23 mouse cellular contexts compared by ENCODE assay signal in the genomic region with DNA sequence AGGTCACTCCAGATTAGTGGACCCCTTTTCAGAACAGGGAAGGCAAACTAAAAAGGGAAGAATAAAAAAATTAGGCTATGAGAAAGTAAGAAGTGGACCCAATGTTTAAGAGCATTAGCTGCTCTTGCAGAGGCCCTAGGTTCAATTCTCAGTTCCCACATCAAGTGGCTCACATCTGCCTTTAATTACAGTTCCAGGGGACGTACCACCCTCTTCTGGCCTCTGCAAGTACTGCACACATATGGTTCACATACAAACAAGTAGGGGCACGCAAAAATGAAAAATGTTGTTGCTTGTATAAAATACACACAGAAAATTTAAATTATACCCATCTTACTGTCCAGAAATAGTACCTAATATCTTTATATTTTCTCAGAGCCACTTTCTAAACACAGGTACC. TPM values are rescaled to one million over a fixed set of nuclear protein-coding genes. Genes with fewer than 3 reads are reported as not detected.
DNase-seq lines count a peak whose midpoint lies in the region; ATAC-seq and TF ChIP-seq lines count a peak whose summit lies in the region.
"Had no signal": no experiment of that assay in that cellular context is flagged by ENCODE, and none has a peak within 500 bp of the region (broad histone marks: within the 10 kb centered on the region; RNA-seq: fewer than 3 reads in every experiment).

No protein-coding gene starts in this region.

- no peaks in the 10 kb centered on the region for H3K36me3 ChIP-seq in forebrain, embryonic 11.5 days (ENCODE audit: control insufficient read depth, insufficient read depth, low read length)
- no peaks in the 10 kb centered on the region for H3K36me3 ChIP-seq in forebrain, embryonic 14.5 days (ENCODE audit: control insufficient read depth, insufficient read depth, low read length)
- H3K36me3 ChIP-seq in kidney, embryonic 16.5 days (ENCODE audit: insufficient read depth, low read length) = no peaks in the 10 kb centered on the region
- H3K36me3 ChIP-seq in MEL (ENCODE audit: control insufficient read depth in 1 of 2, insufficient read depth in 2 of 2, low read length in 2 of 2) = no peaks in the 10 kb centered on the region
- H3K36me3 ChIP-seq in stomach, embryonic 16.5 days (ENCODE audit: control insufficient read depth, insufficient read depth, low read length) = no peaks in the 10 kb centered on the region
- H3K36me3 ChIP-seq: embryonic facial prominence, embryonic 15.5 days; forebrain, embryonic 12.5 days; G1E; heart, embryonic 10.5 days; hindbrain, embryonic 15.5 days; limb, embryonic 10.5 days; neural tube, embryonic 15.5 days had no signal

- no peak overlapping the region for H3K4me3 ChIP-seq in forebrain, embryonic 11.5 days (ENCODE audit: low read depth, low read length)
- no peak overlapping the region for H3K4me3 ChIP-seq in forebrain, embryonic 14.5 days (ENCODE audit: low read depth, low read length)
- H3K4me3 ChIP-seq in kidney, embryonic 16.5 days (ENCODE audit: low read length) = no peak overlapping the region
- no peak overlapping the region for H3K4me3 ChIP-seq in MEL (ENCODE audit: control insufficient read depth in 1 of 2, insufficient read depth in 1 of 2, low read depth in 2 of 2, low read length in 2 of 2)
- H3K4me3 ChIP-seq in stomach, embryonic 16.5 days (replicated peaks; ENCODE audit: low read length) = no peak overlapping the region
- H3K4me3 ChIP-seq in left cerebral cortex, adult 2 months = no peak overlapping the region
- H3K4me3 ChIP-seq: embryonic facial prominence, embryonic 15.5 days; forebrain, embryonic 12.5 days; gastrocnemius, adult 2 months; heart, embryonic 10.5 days; hindbrain, embryonic 15.5 days; limb, embryonic 10.5 days; neural tube, embryonic 15.5 days had no signal

- H3K79me2 ChIP-seq in MEL (ENCODE audit: control insufficient read depth, insufficient read depth, low read length, poor library complexity) = no peaks in the 10 kb centered on the region

- no peak overlapping the region for H3K4me2 ChIP-seq in forebrain, embryonic 11.5 days (ENCODE audit: low read depth, low read length, severe bottlenecking)
- no peak overlapping the region for H3K4me2 ChIP-seq in forebrain, embryonic 14.5 days (ENCODE audit: low read length)
- no peak overlapping the region for H3K4me2 ChIP-seq in kidney, embryonic 16.5 days (replicated peaks; ENCODE audit: low read depth, low read length)
- no peak overlapping the region for H3K4me2 ChIP-seq in stomach, embryonic 16.5 days (ENCODE audit: low read depth, low read length)
- H3K4me2 ChIP-seq: embryonic facial prominence, embryonic 15.5 days; forebrain, embryonic 12.5 days; hindbrain, embryonic 15.5 days; midbrain, embryonic 11.5 days; neural tube, embryonic 15.5 days had no signal

- TF ChIP-seq EP300 in MEL (IDR thresholded peaks at IDR 0.05; ENCODE audit: low read depth in 1 of 2, low read length in 2 of 2) = no peak

- no peaks in the 10 kb centered on the region for H3K27me3 ChIP-seq in forebrain, embryonic 11.5 days (ENCODE audit: control insufficient read depth, insufficient read depth, low read length)
- H3K27me3 ChIP-seq in forebrain, embryonic 14.5 days (replicated peaks; ENCODE audit: control insufficient read depth, insufficient read depth, low read length) = no peaks in the 10 kb centered on the region
- no peaks in the 10 kb centered on the region for H3K27me3 ChIP-seq in kidney, embryonic 16.5 days (ENCODE audit: insufficient read depth, low read length)
- H3K27me3 ChIP-seq in MEL (ENCODE audit: control insufficient read depth in 1 of 2, insufficient read depth in 2 of 2, low read length in 2 of 2) = peaks cover 0 to 4% of the 10 kb centered on the region in 2 experiments; a peak in 2 of 4 replicates
- no peaks in the 10 kb centered on the region for H3K27me3 ChIP-seq in stomach, embryonic 16.5 days (ENCODE audit: control insufficient read depth, insufficient read depth, low read length)
- H3K27me3 ChIP-seq: embryonic facial prominence, embryonic 15.5 days; forebrain, embryonic 12.5 days; hindbrain, embryonic 15.5 days; neural tube, embryonic 15.5 days had no signal

- no peak for DNase-seq in forebrain, embryonic 11.5 days (ENCODE audit: low spot score)
- DNase-seq in forebrain, embryonic 14.5 days (ENCODE audit: low spot score) = no peak
- DNase-seq in kidney, adult 18-20 months = no peak
- peak; percentile 17 for DNase-seq in MEL (ENCODE audit: low read depth, low spot score)
- DNase-seq in left cerebral cortex, adult 2 months (ENCODE audit: extremely low spot score in 1 of 2, low spot score in 2 of 2) = no peak
- DNase-seq: adrenal gland, postnatal 25 days; cerebellum, adult 9-10 months; gastrocnemius, adult 2 months; kidney, adult 11 months; liver; lung, postnatal 10 days had no signal

- TF ChIP-seq RAD21 in MEL (IDR thresholded peaks at IDR 0.05; ENCODE audit: low read depth, low read length) = no peak; the same call in 1 of the 2 replicates

- ATAC-seq in forebrain, embryonic 11.5 days (replicated peaks; ENCODE audit: low FRiP score) = peak; percentile 10; the same call in 1 of the 2 replicates
- no peak for ATAC-seq in forebrain, embryonic 14.5 days
- no peak for ATAC-seq in kidney, embryonic 16.5 days (ENCODE audit: low FRiP score, low TSS enrichment)
- ATAC-seq in stomach, embryonic 16.5 days (ENCODE audit: insufficient read depth, low FRiP score) = no peak
- ATAC-seq in erythroid progenitor cell, adult 5-6 weeks (replicated peaks; ENCODE audit: low FRiP score, poor library complexity, severe bottlenecking) = no peak

- no peak overlapping the region for H3K9ac ChIP-seq in forebrain, embryonic 11.5 days (ENCODE audit: low read length)
- H3K9ac ChIP-seq in forebrain, embryonic 14.5 days (ENCODE audit: low read length) = no peak overlapping the region
- H3K9ac ChIP-seq in kidney, embryonic 16.5 days (replicated peaks; ENCODE audit: low read length) = no peak overlapping the region
- H3K9ac ChIP-seq in MEL (ENCODE audit: control insufficient read depth, low read depth, low read length, poor library complexity, severe bottlenecking) = no peak overlapping the region
- no peak overlapping the region for H3K9ac ChIP-seq in stomach, embryonic 16.5 days (ENCODE audit: low read length)
- H3K9ac ChIP-seq: embryonic facial prominence, embryonic 15.5 days; forebrain, embryonic 12.5 days; hindbrain, embryonic 15.5 days; neural tube, embryonic 15.5 days had no signal

- TF ChIP-seq CTCF in MEL (IDR thresholded peaks at IDR 0.05 in 2 of 3, conservative IDR thresholded peaks at IDR 0.05 in 1 of 3; ENCODE audit: control insufficient read depth in 1 of 3, insufficient read depth in 1 of 3, low read depth in 2 of 3, low read length in 3 of 3, poor library complexity in 1 of 3, severe bottlenecking in 1 of 3) = peak in 1 of 3 experiments; percentile 25; a peak in 1 of 6 replicates
- TF ChIP-seq CTCF in left cerebral cortex, adult 2 months (IDR thresholded peaks at IDR 0.05) = no peak; the same call in 1 of the 2 replicates

- WGBS in forebrain, embryonic 11.5 days = 80% methylated on average over 2 of the region's 2 CpGs
- 86% methylated on average over 2 of the region's 2 CpGs for WGBS in forebrain, embryonic 14.5 days
- WGBS in kidney, embryonic 16.5 days = 95% methylated on average over 2 of the region's 2 CpGs
- WGBS in stomach, embryonic 16.5 days = 88% methylated on average over 2 of the region's 2 CpGs

- no peak overlapping the region for H3K27ac ChIP-seq in forebrain, embryonic 11.5 days (ENCODE audit: low read depth, low read length)
- H3K27ac ChIP-seq in forebrain, embryonic 14.5 days (ENCODE audit: low read depth, low read length) = no peak overlapping the region
- H3K27ac ChIP-seq in kidney, embryonic 16.5 days (ENCODE audit: low read length) = peak overlapping the region; percentile 91
- H3K27ac ChIP-seq in MEL (ENCODE audit: control insufficient read depth, low read depth, low read length) = no peak overlapping the region
- H3K27ac ChIP-seq in stomach, embryonic 16.5 days (ENCODE audit: low read length) = peak overlapping the region; percentile 89
- no peak overlapping the region for H3K27ac ChIP-seq in left cerebral cortex, adult 2 months
- H3K27ac ChIP-seq: embryonic facial prominence, embryonic 15.5 days; forebrain, embryonic 12.5 days; gastrocnemius, adult 2 months; heart, embryonic 10.5 days; hindbrain, embryonic 15.5 days; limb, embryonic 10.5 days; neural tube, embryonic 15.5 days had no signal

- H3K4me1 ChIP-seq in forebrain, embryonic 11.5 days (replicated peaks; ENCODE audit: control insufficient read depth, insufficient read depth, low read length) = no peaks in the 10 kb centered on the region
- no peaks in the 10 kb centered on the region for H3K4me1 ChIP-seq in forebrain, embryonic 14.5 days (ENCODE audit: control insufficient read depth, insufficient read depth, low read length)
- no peaks in the 10 kb centered on the region; the same call in 1 of the 2 replicates for H3K4me1 ChIP-seq in kidney, embryonic 16.5 days (ENCODE audit: insufficient read depth, low read length)
- no peaks in the 10 kb centered on the region for H3K4me1 ChIP-seq in MEL (ENCODE audit: control insufficient read depth in 1 of 2, insufficient read depth in 2 of 2, low read length in 2 of 2)
- H3K4me1 ChIP-seq in stomach, embryonic 16.5 days (ENCODE audit: control insufficient read depth, insufficient read depth, low read length) = no peaks in the 10 kb centered on the region
- H3K4me1 ChIP-seq: embryonic facial prominence, embryonic 15.5 days; forebrain, embryonic 12.5 days; heart, embryonic 10.5 days; hindbrain, embryonic 15.5 days; limb, embryonic 10.5 days; neural tube, embryonic 15.5 days had no signal

- no peak for TF ChIP-seq POLR2A in MEL (IDR thresholded peaks at IDR 0.05; ENCODE audit: control insufficient read depth in 1 of 2, insufficient read depth in 1 of 2, low read depth in 1 of 2, low read length in 2 of 2, poor library complexity in 1 of 2)

- no peaks in the 10 kb centered on the region; the same call in 1 of the 2 replicates for H3K9me3 ChIP-seq in forebrain, embryonic 11.5 days (ENCODE audit: control insufficient read depth, low read length)
- H3K9me3 ChIP-seq in forebrain, embryonic 14.5 days (replicated peaks; ENCODE audit: control insufficient read depth, low read length) = no peaks in the 10 kb centered on the region
- H3K9me3 ChIP-seq in kidney, embryonic 16.5 days (ENCODE audit: low read length) = 0 out of 2 replicates have a peak, but pooled peaks cover 2% of the 10 kb centered on the region
- no peaks in the 10 kb centered on the region for H3K9me3 ChIP-seq in MEL (replicated peaks; ENCODE audit: insufficient read depth, low read length)
- no peaks in the 10 kb centered on the region for H3K9me3 ChIP-seq in stomach, embryonic 16.5 days (replicated peaks; ENCODE audit: control insufficient read depth, low read length)
- H3K9me3 ChIP-seq: embryonic facial prominence, embryonic 15.5 days; G1E; heart, embryonic 10.5 days; hindbrain, embryonic 15.5 days; limb, embryonic 10.5 days; neural tube, embryonic 15.5 days had no signal

- intact Hi-C loops in left cerebral cortex, adult 2 months (cut with DNase I) = no loop called here

RNA-seq across cellular contexts. Expression of a gene that starts 46.1 kb away (rescaled TPM):
- 2.8 and 3.1 TPM in 2 replicates for polyA plus RNA-seq in forebrain, embryonic 11.5 days (2014; fragmentation: Nextera tagmentation; extraction: Ambion mirVana)
- 4.5 and 4.6 TPM in 2 replicates for polyA plus RNA-seq in forebrain, embryonic 14.5 days (2014; fragmentation: Nextera tagmentation; extraction: Ambion mirVana)
- 3.3 and 4.3 TPM in 2 replicates for polyA plus RNA-seq in kidney, embryonic 16.5 days (2015; fragmentation: Nextera tagmentation; extraction: Ambion mirVana)
- 0.10 and 0.15 TPM in 2 replicates for total RNA-seq in MEL (2012; rRNA removed)
- under 1 TPM in 1 of 2 experiments, not detected in 1; 0.50 TPM for polyA plus RNA-seq in MEL (2012; ENCODE audit: insufficient read depth in 1 of 2, insufficient read length in 2 of 2, low read depth in 1 of 2, low replicate concordance in 2 of 2, missing spikeins in 1 of 2)
- 1.2 and 1.4 TPM in 2 replicates for polyA plus RNA-seq in stomach, embryonic 16.5 days (2015; fragmentation: Nextera tagmentation; extraction: Ambion mirVana)
- not detected in 2 replicates for total RNA-seq in erythroid progenitor cell, adult 5-6 weeks (2015; ENCODE audit: low replicate concordance)
- not detected in 2 replicates for total RNA-seq in erythroid progenitor cell, adult 5-6 weeks (2017; ENCODE audit: low replicate concordance)
- 10 to 100 TPM; 44.6 to 50.8 TPM for total RNA-seq in left cerebral cortex, adult 2 months (2021)
- polyA plus RNA-seq: G1E had no signal

RNA-seq across cellular contexts. Expression of a gene that starts 48.8 kb away (rescaled TPM):
- polyA plus RNA-seq in forebrain, embryonic 11.5 days (2014; fragmentation: Nextera tagmentation; extraction: Ambion mirVana) = 5.1 and 5.6 TPM in 2 replicates
- 3.2 and 3.5 TPM in 2 replicates for polyA plus RNA-seq in forebrain, embryonic 14.5 days (2014; fragmentation: Nextera tagmentation; extraction: Ambion mirVana)
- 22.0 and 23.4 TPM in 2 replicates for polyA plus RNA-seq in kidney, embryonic 16.5 days (2015; fragmentation: Nextera tagmentation; extraction: Ambion mirVana)
- total RNA-seq in MEL (2012; rRNA removed) = not detected in 2 replicates
- polyA plus RNA-seq in MEL (2012; ENCODE audit: insufficient read depth in 1 of 2, insufficient read length in 2 of 2, low read depth in 1 of 2, low replicate concordance in 2 of 2, missing spikeins in 1 of 2) = under 1 TPM in 1 of 2 experiments, not detected in 1; 0.04 TPM
- 43.7 and 45.5 TPM in 2 replicates for polyA plus RNA-seq in stomach, embryonic 16.5 days (2015; fragmentation: Nextera tagmentation; extraction: Ambion mirVana)
- 0.36 TPM in 1 of 2 replicates, not detected in the other for total RNA-seq in erythroid progenitor cell, adult 5-6 weeks (2015; ENCODE audit: low replicate concordance)
- not detected in 2 replicates for total RNA-seq in erythroid progenitor cell, adult 5-6 weeks (2017; ENCODE audit: low replicate concordance)
- 10 to 100 TPM in 1 of 2 experiments, 1 to 10 TPM in 1; 9.4 to 10.4 TPM for total RNA-seq in left cerebral cortex, adult 2 months (2021)
- total RNA-seq: hematopoietic stem cell, adult 5-6 weeks had no signal
- polyA plus RNA-seq: G1E had no signal

Comparison
In these comparisons a context has a peak if more than half of its experiments do, and no peak if none do; other contexts are left out.
1. H3K27ac ChIP-seq: peak in kidney, embryonic 16.5 days (single experiment) and stomach, embryonic 16.5 days (single experiment); none in forebrain, embryonic 11.5 days (single experiment), forebrain, embryonic 14.5 days (single experiment), MEL (single experiment) and left cerebral cortex, adult 2 months (single experiment).